Mouse (Mus musculus) embryonic facial prominence, embryonic 10.5 days (tissue): ENCODE results near the gene Olfr13. TPM values are rescaled to one million over a fixed set of nuclear protein-coding genes. Genes with fewer than 3 reads are reported as not detected.
"Not testable (repeated sequence)": the region's sequence is repeated elsewhere in the genome, so short reads cannot be mapped to it uniquely, and the experiment has no call there.

Source experiments
- DNase-seq: peaks from one replicate; pipeline ENCODE4 v3.0.0-alpha.2; 2017; ENCODE audit warnings: low spot score
- H3K27ac ChIP-seq: fragments of 300-500 bp; sonication (generic); replicated peaks from 2 replicates; pipeline ENCODE4 v1.5.1; 2016; ENCODE audit warnings: mild to moderate bottlenecking
- H3K27me3 ChIP-seq: fragments of 300-500 bp; sonication (generic); replicated peaks from 2 replicates; pipeline ENCODE4 v1.6.1; 2016; ENCODE audit warnings: low read depth, mild to moderate bottlenecking; ENCODE audit not compliant: poor library complexity, severe bottlenecking
- H3K36me3 ChIP-seq: fragments of 300-500 bp; sonication (generic); replicated peaks from 2 replicates; pipeline ENCODE4 v1.6.1; 2016; ENCODE audit warnings: mild to moderate bottlenecking, moderate library complexity
- H3K4me1 ChIP-seq: fragments of 300-500 bp; sonication (generic); 2 replicates; pipeline ENCODE4 v1.6.1; 2016
- H3K4me3 ChIP-seq: fragments of 300-500 bp; sonication (generic); 2 replicates; pipeline ENCODE4 v1.5.1; 2016; ENCODE audit warnings: mild to moderate bottlenecking, moderate library complexity
- H3K9me3 ChIP-seq: fragments of 300-500 bp; sonication (generic); 2 replicates; pipeline ENCODE4 v1.6.1; 2016; ENCODE audit warnings: mild to moderate bottlenecking
- WGBS: fragments of 180-500 bp; shearing (Covaris S2); methylation state at CpG from one replicate; pipeline ENCODE4 v1.1.7; 2016; 5-methylcytosine and 5-hydroxymethylcytosine counted together
- polyA plus RNA-seq: library from polyadenylated mRNA; unstranded; fragments of >200 nt; fragmentation: Nextera tagmentation; extraction: Ambion mirVana; gene quantifications from 2 replicates; pipeline ENCODE4 v1.2.1, GENCODE M21; 2016

Gene Olfr13
- polyA plus RNA-seq: not detected in 2 replicates

- Histone ChIP-seq H3K36me3 (no peaks in the 10 kb centered on the region), H3K27me3 (no peaks in the 10 kb centered on the region), H3K4me3 (no peak within 1 kb of the TSS), H3K4me1 (no peaks in the 10 kb centered on the region), H3K9me3 (no peaks in the 10 kb centered on the region), H3K27ac (no peak within 1 kb of the TSS)
- 83% methylated on average over 4 of the region's 4 CpGs for WGBS
- no peak for DNase-seq
Observed at GRCm38 (mm10) chr6:43171840-43172239, at the start of gene Olfr13. Olfr13 (plus strand) TSS chr6:43172140.

GRCm38 (mm10) chr6:43146267-43146666 lies 25.7 kb upstream of the Olfr13 start, which contains the start of gene Olfr237-ps1:
Olfr237-ps1 (plus strand) TSS chr6:43146567.
- H3K27ac ChIP-seq, H3K36me3 ChIP-seq, DNase-seq, H3K9me3 ChIP-seq, H3K4me1 ChIP-seq, H3K4me3 ChIP-seq, H3K27me3 ChIP-seq: not testable (repeated sequence)
- 83% methylated on average over 2 of the region's 2 CpGs for WGBS

GRCm38 (mm10) chr6:43159502-43159901 lies 12.4 kb upstream of the Olfr13 start:
- 74% methylated on average over 1 of the region's 1 CpGs for WGBS
- no peaks in the 10 kb centered on the region for H3K9me3 ChIP-seq
- H3K27ac ChIP-seq: no peak overlapping the region
- no peak overlapping the region for H3K4me3 ChIP-seq
- DNase-seq: no peak
- no peaks in the 10 kb centered on the region for H3K4me1 ChIP-seq
- no peaks in the 10 kb centered on the region for H3K36me3 ChIP-seq
- no peaks in the 10 kb centered on the region for H3K27me3 ChIP-seq

- Histone ChIP-seq H3K27ac (no peak within 1 kb of the TSS), H3K27me3 (no peaks in the 10 kb centered on the region), H3K9me3 (no peaks in the 10 kb centered on the region), H3K4me3 (no peak within 1 kb of the TSS), H3K4me1 (no peaks in the 10 kb centered on the region), H3K36me3 (no peaks in the 10 kb centered on the region)
- DNase-seq: no peak
- 71% methylated on average over 3 of the region's 3 CpGs for WGBS
Observed at GRCm38 (mm10) chr6:43162982-43163381, 9.0 kb upstream of the Olfr13 start, which contains the start of gene Olfr437. Olfr437 (plus strand) TSS chr6:43163282.

GRCm38 (mm10) chr6:43167246-43167645 lies 4.7 kb upstream of the Olfr13 start:
- WGBS: 94% methylated on average over 4 of the region's 4 CpGs
- Histone ChIP-seq H3K27me3 (no peaks in the 10 kb centered on the region), H3K36me3 (no peaks in the 10 kb centered on the region), H3K27ac (no peak overlapping the region), H3K9me3 (no peaks in the 10 kb centered on the region), H3K4me1 (no peaks in the 10 kb centered on the region), H3K4me3 (no peak overlapping the region)
- no peak for DNase-seq

- H3K4me3 ChIP-seq: no peak overlapping the region
- no peaks in the 10 kb centered on the region for H3K27me3 ChIP-seq
- WGBS: 85% methylated on average over 1 of the region's 1 CpGs
- no peak for DNase-seq
- H3K4me1 ChIP-seq: no peaks in the 10 kb centered on the region
- no peaks in the 10 kb centered on the region for H3K9me3 ChIP-seq
- H3K27ac ChIP-seq: no peak overlapping the region
- H3K36me3 ChIP-seq: no peaks in the 10 kb centered on the region
Observed at GRCm38 (mm10) chr6:43178129-43178528, 6.2 kb downstream of the Olfr13 start.

GRCm38 (mm10) chr6:43178584-43179501 lies 6.9 kb downstream of the Olfr13 start:
- H3K4me1 ChIP-seq: no peaks in the 10 kb centered on the region
- H3K9me3 ChIP-seq: no peaks in the 10 kb centered on the region
- H3K4me3 ChIP-seq: no peak overlapping the region
- DNase-seq: no peak
- H3K27ac ChIP-seq: no peak overlapping the region
- no peaks in the 10 kb centered on the region for H3K27me3 ChIP-seq
- H3K36me3 ChIP-seq: no peaks in the 10 kb centered on the region
- 73% methylated on average over 6 of the region's 6 CpGs for WGBS

GRCm38 (mm10) chr6:43190986-43191385 lies 19.0 kb downstream of the Olfr13 start:
- WGBS: 85% methylated on average over 3 of the region's 3 CpGs
- no peaks in the 10 kb centered on the region for H3K4me1 ChIP-seq
- no peak overlapping the region for H3K27ac ChIP-seq
- no peaks in the 10 kb centered on the region for H3K27me3 ChIP-seq
- no peaks in the 10 kb centered on the region for H3K36me3 ChIP-seq
- no peaks in the 10 kb centered on the region for H3K9me3 ChIP-seq
- DNase-seq: no peak
- H3K4me3 ChIP-seq: no peak overlapping the region

GRCm38 (mm10) chr6:43196781-43197180 lies 24.8 kb downstream of the Olfr13 start, which contains the start of gene Olfr435:
Olfr435 (plus strand) TSS chr6:43197146.
- Histone ChIP-seq H3K27ac (no peak within 1 kb of the TSS), H3K4me3 (no peak within 1 kb of the TSS), H3K4me1 (no peaks in the 10 kb centered on the region), H3K27me3 (no peaks in the 10 kb centered on the region), H3K9me3 (no peaks in the 10 kb centered on the region), H3K36me3 (no peaks in the 10 kb centered on the region)
- DNase-seq: no peak

GRCm38 (mm10) chr6:43198094-43198493 lies 26.2 kb downstream of the Olfr13 start:
- Histone ChIP-seq H3K4me3 (no peak overlapping the region), H3K36me3 (no peaks in the 10 kb centered on the region), H3K4me1 (no peaks in the 10 kb centered on the region), H3K9me3 (no peaks in the 10 kb centered on the region), H3K27ac (no peak overlapping the region), H3K27me3 (no peaks in the 10 kb centered on the region)
- 82% methylated on average over 3 of the region's 3 CpGs for WGBS
- no peak for DNase-seq

- Histone ChIP-seq H3K27me3 (no peaks in the 10 kb centered on the region), H3K36me3 (no peaks in the 10 kb centered on the region), H3K27ac (no peak overlapping the region), H3K4me3 (no peak overlapping the region), H3K9me3 (no peaks in the 10 kb centered on the region), H3K4me1 (no peaks in the 10 kb centered on the region)
- DNase-seq: no peak
Observed at GRCm38 (mm10) chr6:43202786-43203185, 30.8 kb downstream of the Olfr13 start.

GRCm38 (mm10) chr6:43205355-43205754 lies 33.4 kb downstream of the Olfr13 start:
- no peaks in the 10 kb centered on the region for H3K36me3 ChIP-seq
- DNase-seq: no peak
- 36% methylated on average over 2 of the region's 2 CpGs for WGBS
- no peaks in the 10 kb centered on the region for H3K4me1 ChIP-seq
- H3K9me3 ChIP-seq: no peaks in the 10 kb centered on the region
- H3K27me3 ChIP-seq: no peaks in the 10 kb centered on the region
- no peak overlapping the region for H3K27ac ChIP-seq
- H3K4me3 ChIP-seq: no peak overlapping the region

- H3K36me3 ChIP-seq, H3K27ac ChIP-seq, DNase-seq, H3K27me3 ChIP-seq, H3K4me3 ChIP-seq, H3K9me3 ChIP-seq, H3K4me1 ChIP-seq: not testable (repeated sequence)
Observed at GRCm38 (mm10) chr6:43212873-43213272, 40.9 kb downstream of the Olfr13 start, which contains the start of gene Olfr434. Olfr434 (plus strand) TSS chr6:43213021.
